Mouse (Mus musculus): ENCODE measurements at regions not wholly inside any gene's neighbourhood (a gene's known extent, or its start where the extent isn't known, plus 50 kb on each side); places are given as distances from the start of the nearest gene placed in this dataset.
"Not testable (repeated sequence)": the region's sequence is repeated elsewhere in the genome, so short reads cannot be mapped to it uniquely, and the experiment has no call there.

DNA sequence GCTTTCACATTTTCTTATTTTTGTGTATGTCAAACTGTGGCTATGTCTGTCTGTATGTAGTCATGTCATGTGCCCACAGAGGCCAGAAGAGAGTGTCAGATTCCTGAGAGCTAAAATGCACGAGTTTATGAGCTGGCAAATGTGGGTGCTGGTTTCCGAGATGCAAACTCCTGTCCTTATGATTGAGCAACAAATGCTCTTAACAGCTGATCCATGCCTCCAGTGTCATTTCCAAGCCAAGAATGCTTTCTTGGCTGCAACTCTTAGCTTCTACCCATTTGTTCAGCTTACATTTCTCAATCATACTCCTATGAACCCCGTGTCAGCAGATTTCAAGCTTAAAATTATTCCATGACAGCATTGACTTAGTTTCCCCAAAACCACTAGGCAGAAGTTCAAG, 3601.5 kb downstream of the 9330182O14Rik start:
- H3K4me1 ChIP-seq (ENCODE audit: control insufficient read depth, insufficient read depth, low read length), result no peaks in the 10 kb centered on the region
- no peak overlapping the region for H3K27ac ChIP-seq (ENCODE audit: low read depth, low read length)
- ATAC-seq (ENCODE audit: insufficient read depth, low FRiP score, low TSS enrichment) (no peak), DNase-seq (ENCODE audit: low spot score) (no peak)
- H3K9ac ChIP-seq (ENCODE audit: low read length), result no peak overlapping the region
- H3K4me3 ChIP-seq (ENCODE audit: low read depth, low read length), result no peak overlapping the region
- 82% methylated on average over 3 of the region's 3 CpGs for WGBS
- H3K4me2 ChIP-seq (ENCODE audit: low read depth), result no peak overlapping the region
- H3K9me3 ChIP-seq (ENCODE audit: control insufficient read depth, low read length), result no peaks in the 10 kb centered on the region
- no peaks in the 10 kb centered on the region for H3K27me3 ChIP-seq (ENCODE audit: control insufficient read depth, insufficient read depth, low read length)
- H3K36me3 ChIP-seq (ENCODE audit: control insufficient read depth, insufficient read depth, low read length), result no peaks in the 10 kb centered on the region

DNA sequence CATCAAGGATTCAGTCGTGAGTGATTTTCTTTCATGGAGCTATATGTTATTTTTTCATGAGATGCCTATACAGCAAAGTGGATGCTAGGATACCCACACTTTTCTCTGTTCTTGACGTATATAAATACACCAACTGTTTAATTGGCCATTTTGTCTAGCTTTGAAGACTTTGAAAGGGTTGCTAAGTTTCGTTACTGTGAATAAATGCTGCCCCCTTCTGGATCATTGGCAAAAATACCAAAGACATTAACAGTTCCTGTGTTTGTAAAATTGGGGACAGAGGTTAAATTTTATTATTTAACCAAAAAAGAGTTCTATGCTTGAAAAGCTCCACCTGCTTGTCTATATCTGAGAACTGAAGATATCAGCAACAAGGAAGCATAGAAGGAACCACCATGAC, 3624.1 kb downstream of the 9330182O14Rik start:
- ATAC-seq (ENCODE audit: insufficient read depth, low FRiP score, low TSS enrichment) (no peak), DNase-seq (ENCODE audit: low spot score) (no peak)
- Histone ChIP-seq H3K9ac (ENCODE audit: low read length) (no peak overlapping the region), H3K9me3 (ENCODE audit: control insufficient read depth, low read length) (no peaks in the 10 kb centered on the region), H3K27me3 (ENCODE audit: control insufficient read depth, insufficient read depth, low read length) (no peaks in the 10 kb centered on the region), H3K4me3 (ENCODE audit: low read depth, low read length) (no peak overlapping the region), H3K27ac (ENCODE audit: low read depth, low read length) (no peak overlapping the region), H3K36me3 (ENCODE audit: control insufficient read depth, insufficient read depth, low read length) (no peaks in the 10 kb centered on the region), H3K4me2 (ENCODE audit: low read depth) (no peak overlapping the region), H3K4me1 (ENCODE audit: control insufficient read depth, insufficient read depth, low read length) (no peaks in the 10 kb centered on the region)
- 26% methylated on average over 3 of the region's 3 CpGs for WGBS

DNA sequence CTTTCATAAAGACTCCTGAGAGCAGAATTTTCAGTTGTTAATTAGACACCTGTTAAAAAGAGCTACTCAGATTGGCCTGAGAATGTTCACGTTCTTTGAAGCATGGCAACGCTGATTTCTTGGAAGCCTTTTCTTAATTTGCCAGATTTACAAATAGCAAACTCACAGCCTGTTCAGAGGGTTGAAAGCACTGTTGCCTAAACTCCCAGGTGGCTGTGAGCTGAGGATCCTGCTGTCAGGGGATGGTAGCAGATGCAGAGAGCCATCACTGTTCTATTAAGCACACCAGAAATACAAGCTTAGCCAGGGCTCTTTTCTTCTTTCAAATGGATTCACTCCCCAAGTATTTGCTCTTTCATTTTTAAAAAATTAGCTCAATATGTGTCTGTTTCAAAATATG, 3630.4 kb downstream of the 9330182O14Rik start:
- WGBS, result 92% methylated on average over 2 of the region's 2 CpGs
- no peaks in the 10 kb centered on the region for H3K4me1 ChIP-seq (ENCODE audit: control insufficient read depth, insufficient read depth, low read length)
- no peaks in the 10 kb centered on the region for H3K36me3 ChIP-seq (ENCODE audit: control insufficient read depth, insufficient read depth, low read length)
- DNase-seq (ENCODE audit: low spot score), result no peak
- ATAC-seq (ENCODE audit: insufficient read depth, low FRiP score, low TSS enrichment), result no peak
- no peaks in the 10 kb centered on the region for H3K27me3 ChIP-seq (ENCODE audit: control insufficient read depth, insufficient read depth, low read length)
- H3K27ac ChIP-seq (ENCODE audit: low read depth, low read length), result no peak overlapping the region
- H3K9ac ChIP-seq (ENCODE audit: low read length), result no peak overlapping the region
- no peaks in the 10 kb centered on the region for H3K9me3 ChIP-seq (ENCODE audit: control insufficient read depth, low read length)
- H3K4me3 ChIP-seq (ENCODE audit: low read depth, low read length), result no peak overlapping the region
- H3K4me2 ChIP-seq (ENCODE audit: low read depth), result no peak overlapping the region

DNA sequence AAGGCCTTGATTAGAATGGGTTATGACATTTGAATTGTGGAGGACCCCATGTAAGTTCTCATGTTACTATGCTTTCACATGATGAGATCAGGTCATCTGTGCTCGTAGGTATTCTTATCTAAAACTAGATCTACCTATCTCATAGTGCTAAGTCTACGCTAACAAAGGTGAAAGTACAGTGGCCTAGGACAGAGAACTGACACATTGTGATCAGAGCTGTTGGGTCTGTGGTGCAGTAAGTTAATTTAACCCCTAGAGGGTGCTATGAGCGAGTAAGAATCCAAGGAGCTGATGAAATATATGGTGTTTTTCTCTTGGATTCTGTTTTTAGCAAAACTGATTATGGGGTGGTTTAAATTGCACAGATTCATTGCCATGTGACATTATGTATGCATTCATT, 3638.6 kb downstream of the 9330182O14Rik start:
- H3K9ac ChIP-seq (ENCODE audit: low read length), result no peak overlapping the region
- peak; percentile 43; the same call in 1 of the 2 replicates for ATAC-seq (ENCODE audit: insufficient read depth, low FRiP score, low TSS enrichment)
- H3K9me3 ChIP-seq (ENCODE audit: control insufficient read depth, low read length), result no peaks in the 10 kb centered on the region
- H3K36me3 ChIP-seq (ENCODE audit: control insufficient read depth, insufficient read depth, low read length), result no peaks in the 10 kb centered on the region
- DNase-seq (ENCODE audit: low spot score), result peak; percentile 11
- H3K4me1 ChIP-seq (ENCODE audit: control insufficient read depth, insufficient read depth, low read length), result no peaks in the 10 kb centered on the region
- H3K4me3 ChIP-seq (ENCODE audit: low read depth, low read length), result no peak overlapping the region
- no peak overlapping the region for H3K27ac ChIP-seq (ENCODE audit: low read depth, low read length)
- 32% methylated on average over 3 of the region's 3 CpGs for WGBS
- H3K27me3 ChIP-seq (ENCODE audit: control insufficient read depth, insufficient read depth, low read length), result no peaks in the 10 kb centered on the region
- H3K4me2 ChIP-seq (ENCODE audit: low read depth), result no peak overlapping the region

DNA sequence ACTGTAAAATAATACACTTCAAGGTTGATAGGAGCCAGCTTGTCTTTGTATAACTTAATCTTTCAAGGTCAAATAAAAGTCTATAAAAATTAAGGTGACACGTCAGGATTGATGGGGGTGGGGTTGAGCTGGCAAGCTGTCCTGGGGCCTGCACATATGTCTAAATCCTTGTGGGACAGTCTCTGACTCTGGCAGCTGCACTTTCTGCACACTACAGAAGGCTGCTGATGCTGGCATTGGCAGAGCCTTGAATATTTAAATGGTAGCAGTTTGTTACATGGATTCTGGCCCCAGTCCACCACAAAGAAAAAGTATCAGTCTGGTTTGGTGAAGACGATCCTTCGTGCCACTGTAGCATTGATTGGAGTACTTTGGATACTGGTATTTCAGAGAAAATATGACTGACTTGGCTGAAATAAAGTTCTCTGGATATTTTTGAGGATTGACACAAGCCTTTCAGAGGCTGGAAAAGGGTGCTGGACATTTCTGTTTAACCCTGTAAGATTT, 3648.0 kb downstream of the 9330182O14Rik start:
- H3K9me3 ChIP-seq (ENCODE audit: control insufficient read depth, low read length); DNase-seq (ENCODE audit: low spot score); ATAC-seq (ENCODE audit: insufficient read depth, low FRiP score, low TSS enrichment); H3K27ac ChIP-seq (ENCODE audit: low read depth, low read length); H3K4me1 ChIP-seq (ENCODE audit: control insufficient read depth, insufficient read depth, low read length); H3K4me3 ChIP-seq (ENCODE audit: low read depth, low read length); H3K27me3 ChIP-seq (ENCODE audit: control insufficient read depth, insufficient read depth, low read length); H3K36me3 ChIP-seq (ENCODE audit: control insufficient read depth, insufficient read depth, low read length); H3K9ac ChIP-seq (ENCODE audit: low read length); H3K4me2 ChIP-seq (ENCODE audit: low read depth): not testable (repeated sequence)
- 91% methylated on average over 3 of the region's 3 CpGs for WGBS

DNA sequence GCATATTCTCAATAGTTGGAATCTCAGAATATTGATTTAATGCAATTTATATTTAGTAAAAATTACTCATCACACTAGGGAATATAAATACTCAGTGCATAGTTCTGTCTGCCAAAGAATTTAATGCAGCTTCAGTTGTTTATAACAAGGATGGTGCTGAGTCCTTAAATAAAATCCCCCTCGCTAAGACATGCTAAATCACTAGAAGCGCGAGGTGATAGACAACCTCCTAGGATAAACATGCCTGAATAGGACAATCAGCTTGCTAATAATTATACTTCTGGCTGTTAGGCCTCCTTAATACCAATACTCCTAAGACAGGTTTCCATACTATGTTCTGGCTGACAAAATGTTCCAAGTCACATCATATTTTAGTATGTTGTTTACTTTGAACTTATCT, 3650.0 kb downstream of the 9330182O14Rik start:
- Histone ChIP-seq H3K36me3 (ENCODE audit: control insufficient read depth, insufficient read depth, low read length) (no peaks in the 10 kb centered on the region), H3K4me2 (ENCODE audit: low read depth) (no peak overlapping the region), H3K9ac (ENCODE audit: low read length) (no peak overlapping the region), H3K4me1 (ENCODE audit: control insufficient read depth, insufficient read depth, low read length) (no peaks in the 10 kb centered on the region), H3K27me3 (ENCODE audit: control insufficient read depth, insufficient read depth, low read length) (no peaks in the 10 kb centered on the region), H3K9me3 (ENCODE audit: control insufficient read depth, low read length) (no peaks in the 10 kb centered on the region), H3K27ac (ENCODE audit: low read depth, low read length) (no peak overlapping the region), H3K4me3 (ENCODE audit: low read depth, low read length) (no peak overlapping the region)
- no peak for ATAC-seq (ENCODE audit: insufficient read depth, low FRiP score, low TSS enrichment)
- WGBS, result 89% methylated on average over 3 of the region's 3 CpGs
- no peak for DNase-seq (ENCODE audit: low spot score)

DNA sequence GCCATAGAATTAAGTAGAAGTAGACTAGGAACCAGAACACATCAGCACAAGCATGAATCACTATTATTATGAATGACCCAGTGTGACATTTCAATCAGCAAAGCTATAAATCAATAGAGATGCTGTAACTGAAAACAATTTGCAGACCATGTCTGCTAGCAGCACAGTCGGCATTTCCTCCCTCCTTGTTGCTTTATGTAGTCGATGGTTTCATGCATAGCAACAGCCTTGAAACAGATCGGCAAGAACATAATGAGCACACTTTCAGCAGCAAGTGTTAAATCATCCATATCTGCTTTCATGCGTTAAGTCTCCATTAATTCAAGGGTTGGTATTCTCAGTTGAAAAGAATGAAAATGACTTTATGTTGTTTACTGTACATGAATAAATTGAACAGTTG, 3669.2 kb downstream of the 9330182O14Rik start:
- Histone ChIP-seq H3K4me3 (ENCODE audit: low read depth, low read length) (no peak overlapping the region), H3K36me3 (ENCODE audit: control insufficient read depth, insufficient read depth, low read length) (no peaks in the 10 kb centered on the region), H3K27ac (ENCODE audit: low read depth, low read length) (no peak overlapping the region), H3K27me3 (ENCODE audit: control insufficient read depth, insufficient read depth, low read length) (no peaks in the 10 kb centered on the region), H3K9me3 (ENCODE audit: control insufficient read depth, low read length) (no peaks in the 10 kb centered on the region), H3K4me2 (ENCODE audit: low read depth) (no peak overlapping the region), H3K4me1 (ENCODE audit: control insufficient read depth, insufficient read depth, low read length) (no peaks in the 10 kb centered on the region), H3K9ac (ENCODE audit: low read length) (no peak overlapping the region)
- WGBS, result 42% methylated on average over 4 of the region's 4 CpGs
- DNase-seq (ENCODE audit: low spot score) (no peak), ATAC-seq (ENCODE audit: insufficient read depth, low FRiP score, low TSS enrichment) (no peak)

Data from neural tube, embryonic 11.5 days (tissue).